Mouse (Mus musculus): ENCODE data around the gene Pnisr.

- TF ChIP-seq EP300 (IDR thresholded peaks at IDR 0.05; ENCODE audit: low read depth): no peak
- TF ChIP-seq CTCF (IDR thresholded peaks at IDR 0.05; ENCODE audit: low read depth): no peak
Observed at GRCm38 (mm10) chr4:21810608-21811007, 36.8 kb upstream of the Pnisr start.

Data from liver, embryonic 14.5 days (tissue).